Mouse (Mus musculus): ENCODE results near the gene Pmm1. TPM values are rescaled to one million over a fixed set of nuclear protein-coding genes. Genes with fewer than 3 reads are reported as not detected.

Gene Pmm1
- polyA plus RNA-seq, 1 experiment, result 104 TPM

DNA sequence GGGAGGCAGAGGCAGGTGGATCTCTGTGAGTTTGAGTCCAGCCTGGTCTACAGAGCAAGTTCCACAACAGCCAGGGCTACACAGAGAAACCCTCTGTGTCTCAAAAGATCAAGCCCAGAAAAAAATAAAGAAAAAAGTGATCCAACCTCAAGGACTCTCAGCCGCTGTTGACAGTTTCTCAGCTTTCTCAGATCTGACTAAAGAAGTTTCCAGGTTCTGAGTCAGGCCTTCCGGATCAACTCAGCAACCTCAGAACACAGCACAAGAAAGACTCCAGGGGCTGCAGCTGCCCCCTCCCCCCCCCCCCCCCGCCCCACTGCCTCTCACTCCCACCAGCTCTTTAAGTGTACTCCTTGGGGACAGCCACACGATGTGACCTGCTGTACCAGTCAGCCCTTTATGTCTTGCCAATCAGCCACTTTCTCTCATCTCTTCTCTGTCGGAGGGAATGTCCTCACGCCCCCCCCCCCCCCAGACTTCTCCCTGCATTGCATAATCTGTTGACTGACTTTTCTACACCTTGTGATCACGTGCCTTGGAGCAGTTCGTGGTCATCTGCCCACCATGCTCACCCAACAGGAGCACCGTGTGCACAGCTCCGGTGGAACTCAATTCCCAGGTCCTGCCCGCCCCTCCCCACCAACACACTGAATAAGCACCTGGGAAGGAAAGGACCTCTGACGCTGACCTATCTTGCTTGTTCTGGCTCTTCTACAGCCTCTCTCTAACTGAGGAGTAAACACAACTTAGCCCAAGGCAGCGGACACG, 5.5 kb upstream of the Pmm1 start:
- H3K27me3 ChIP-seq (ENCODE audit: control insufficient read depth, insufficient read depth, insufficient read length), result no peaks in the 10 kb centered on the region
- TF ChIP-seq TCF12 (IDR thresholded peaks at IDR 0.05; ENCODE audit: insufficient read depth, poor library complexity, severe bottlenecking), result no peak
- TF ChIP-seq USF1 (IDR thresholded peaks at IDR 0.05; ENCODE audit: low read depth), result no peak
- no peak for TF ChIP-seq CEBPB (IDR thresholded peaks at IDR 0.05; ENCODE audit: insufficient read depth, poor library complexity, severe bottlenecking)
- no peak for TF ChIP-seq MYOD1 (IDR thresholded peaks at IDR 0.05; ENCODE audit: control insufficient read depth in 1 of 3, insufficient read length in 2 of 3, low read depth in 2 of 3)
- H3ac ChIP-seq (ENCODE audit: control insufficient read depth, insufficient read length), result no peak overlapping the region
- H3K4me3 ChIP-seq, result no peak overlapping the region
- no peaks in the 10 kb centered on the region for H3K36me3 ChIP-seq (ENCODE audit: control insufficient read depth, insufficient read depth)
- no peaks in the 10 kb centered on the region for H3K79me2 ChIP-seq (ENCODE audit: control insufficient read depth, insufficient read depth)
- H3K4me2 ChIP-seq (ENCODE audit: low read depth), result no peak overlapping the region

DNA sequence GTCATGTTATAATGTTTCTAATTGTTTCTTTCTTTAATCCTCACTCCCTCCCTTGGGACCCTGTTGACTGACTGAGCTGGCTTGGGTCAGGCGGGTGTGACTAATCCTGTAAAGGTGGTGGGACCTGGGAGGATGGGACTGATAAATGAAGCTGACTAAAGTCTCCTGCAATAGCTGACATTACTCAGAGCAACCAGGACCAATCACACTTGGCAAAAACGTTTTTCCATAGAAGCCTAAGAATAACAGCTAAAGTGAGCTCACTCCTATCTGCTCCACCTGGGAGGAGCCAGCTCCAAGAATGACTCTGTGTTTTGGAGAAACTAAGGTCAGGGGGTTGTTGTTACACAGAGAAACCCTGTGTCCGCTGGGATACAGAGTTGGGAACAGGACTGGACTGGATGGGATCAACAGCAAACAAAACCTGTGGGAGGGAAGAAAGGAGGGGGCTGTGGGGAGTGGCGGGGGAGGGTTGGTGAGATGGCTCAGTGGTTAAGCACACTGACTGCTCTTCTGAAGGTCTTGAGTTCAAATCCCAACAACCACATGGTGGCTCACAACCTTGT, 4.3 kb upstream of the Pmm1 start:
- H3K36me3 ChIP-seq (ENCODE audit: control insufficient read depth, insufficient read depth), result no peaks in the 10 kb centered on the region
- H3K79me2 ChIP-seq (ENCODE audit: control insufficient read depth, insufficient read depth), result no peaks in the 10 kb centered on the region
- TF ChIP-seq MYOD1 (IDR thresholded peaks at IDR 0.05; ENCODE audit: control insufficient read depth in 1 of 3, insufficient read length in 2 of 3, low read depth in 2 of 3) (no peak), MYOG (IDR thresholded peaks at IDR 0.05; ENCODE audit: control insufficient read depth in 1 of 3, insufficient read depth in 1 of 3, insufficient read length in 2 of 3, low read depth in 2 of 3) (no peak), CEBPB (IDR thresholded peaks at IDR 0.05; ENCODE audit: insufficient read depth, poor library complexity, severe bottlenecking) (peak; percentile 91), SRF (IDR thresholded peaks at IDR 0.05; ENCODE audit: control insufficient read depth, insufficient read length, low read depth) (no peak), USF1 (IDR thresholded peaks at IDR 0.05; ENCODE audit: low read depth) (no peak), TCF12 (IDR thresholded peaks at IDR 0.05; ENCODE audit: insufficient read depth, poor library complexity, severe bottlenecking) (no peak), REST (IDR thresholded peaks at IDR 0.05; ENCODE audit: insufficient read depth, insufficient read length) (no peak), MAX (IDR thresholded peaks at IDR 0.05; ENCODE audit: low read depth) (no peak), TCF3 (IDR thresholded peaks at IDR 0.05; ENCODE audit: insufficient read length, low read depth) (no peak)
- no peak overlapping the region for H3K4me3 ChIP-seq
- H3ac ChIP-seq (ENCODE audit: control insufficient read depth, insufficient read length), result no peak overlapping the region
- H3K27me3 ChIP-seq (ENCODE audit: control insufficient read depth, insufficient read depth, insufficient read length), result no peaks in the 10 kb centered on the region
- H3K4me2 ChIP-seq (ENCODE audit: low read depth), result peak overlapping the region; percentile 26

DNA sequence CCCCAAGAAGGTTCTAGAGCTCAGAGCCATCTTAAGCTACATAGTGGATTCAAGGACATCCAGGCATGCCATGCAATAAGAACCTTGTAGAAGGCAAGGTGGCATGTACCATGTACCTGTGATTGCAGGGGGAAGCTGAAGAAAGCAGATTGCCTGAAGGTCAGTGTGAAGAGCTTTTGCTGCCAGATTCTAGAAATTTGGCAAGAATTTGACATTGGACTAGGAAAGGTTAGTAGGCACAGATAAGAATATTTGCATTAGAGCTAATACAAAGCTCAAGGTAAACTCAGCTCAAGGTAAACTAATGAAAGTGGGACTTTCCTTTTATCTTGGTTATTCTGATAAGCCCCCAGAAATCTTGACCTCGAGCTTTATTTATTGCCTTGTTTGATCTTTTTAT, 3.5 kb upstream of the Pmm1 start:
- Histone ChIP-seq H3K27me3 (ENCODE audit: control insufficient read depth, insufficient read depth, insufficient read length) (no peaks in the 10 kb centered on the region), H3K36me3 (ENCODE audit: control insufficient read depth, insufficient read depth) (no peaks in the 10 kb centered on the region), H3K79me2 (ENCODE audit: control insufficient read depth, insufficient read depth) (no peaks in the 10 kb centered on the region), H3ac (ENCODE audit: control insufficient read depth, insufficient read length) (no peak overlapping the region), H3K4me2 (ENCODE audit: low read depth) (no peak overlapping the region), H3K4me3 (no peak overlapping the region)
- TF ChIP-seq MYOG (IDR thresholded peaks at IDR 0.05; ENCODE audit: control insufficient read depth in 1 of 3, insufficient read depth in 1 of 3, insufficient read length in 2 of 3, low read depth in 2 of 3) (no peak), TCF3 (IDR thresholded peaks at IDR 0.05; ENCODE audit: insufficient read length, low read depth) (no peak), USF1 (IDR thresholded peaks at IDR 0.05; ENCODE audit: low read depth) (no peak), TCF12 (IDR thresholded peaks at IDR 0.05; ENCODE audit: insufficient read depth, poor library complexity, severe bottlenecking) (no peak), MAX (IDR thresholded peaks at IDR 0.05; ENCODE audit: low read depth) (no peak), POLR2A (IDR thresholded peaks at IDR 0.05; ENCODE audit: insufficient read length, low read depth) (no peak)

DNA sequence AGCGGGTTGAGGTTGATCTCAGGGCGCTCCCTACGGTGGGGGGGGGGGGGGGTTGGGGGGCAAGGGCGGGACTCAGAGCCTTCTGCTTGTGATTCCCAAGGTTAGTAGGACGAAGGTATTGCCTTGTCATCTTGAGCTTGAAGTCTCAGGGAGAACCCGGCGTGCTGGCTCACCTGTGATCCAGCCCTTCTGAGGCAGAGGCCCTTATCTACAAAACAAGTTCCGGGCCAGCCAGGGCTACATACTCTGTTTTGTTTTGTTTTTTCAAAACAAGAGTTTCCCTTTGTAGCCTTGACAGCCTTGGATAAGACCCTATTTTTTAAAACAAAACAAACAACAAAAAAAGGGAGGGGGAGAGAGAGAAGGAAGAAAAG, 335 bp upstream of the Pmm1 start:
- Histone ChIP-seq H3K79me2 (ENCODE audit: control insufficient read depth, insufficient read depth) (no peaks in the 10 kb centered on the region), H3K4me3 (peak overlapping the region; percentile 37), H3ac (ENCODE audit: control insufficient read depth, insufficient read length) (peak overlapping the region; percentile 35), H3K27me3 (ENCODE audit: control insufficient read depth, insufficient read depth, insufficient read length) (no peaks in the 10 kb centered on the region), H3K36me3 (ENCODE audit: control insufficient read depth, insufficient read depth) (peaks cover 5% of the 10 kb centered on the region), H3K4me2 (ENCODE audit: low read depth) (peak overlapping the region; percentile 64)
- TF ChIP-seq MYOG (IDR thresholded peaks at IDR 0.05; ENCODE audit: control insufficient read depth in 1 of 3, insufficient read depth in 1 of 3, insufficient read length in 2 of 3, low read depth in 2 of 3) (no peak), CEBPB (IDR thresholded peaks at IDR 0.05; ENCODE audit: insufficient read depth, poor library complexity, severe bottlenecking) (no peak), SRF (IDR thresholded peaks at IDR 0.05; ENCODE audit: control insufficient read depth, insufficient read length, low read depth) (no peak)

DNA sequence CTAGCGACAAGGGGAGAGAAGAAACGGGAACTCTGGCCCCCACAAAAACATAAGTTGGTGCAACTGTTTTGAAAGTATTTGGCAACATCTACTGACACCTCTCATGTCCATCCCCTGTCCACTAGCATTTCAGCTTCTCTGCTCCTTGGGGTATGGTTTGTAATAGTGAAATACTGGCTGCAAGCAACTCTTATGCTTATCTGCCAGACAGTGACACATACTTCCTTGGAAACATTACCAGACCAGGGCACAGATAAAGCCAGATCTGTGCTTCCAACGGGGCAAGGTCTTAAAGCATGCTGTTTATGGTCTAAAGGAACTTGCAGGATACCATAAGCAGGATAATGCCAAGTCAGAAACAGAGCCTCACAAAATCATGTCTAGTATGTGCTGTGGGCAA, 1.8 kb downstream of the Pmm1 start:
- no peaks in the 10 kb centered on the region for H3K27me3 ChIP-seq (ENCODE audit: control insufficient read depth, insufficient read depth, insufficient read length)
- H3K79me2 ChIP-seq (ENCODE audit: control insufficient read depth, insufficient read depth), result no peaks in the 10 kb centered on the region
- H3K4me2 ChIP-seq (ENCODE audit: low read depth), result peak overlapping the region; percentile 30
- no peak overlapping the region for H3K4me3 ChIP-seq
- TF ChIP-seq E2F4 (IDR thresholded peaks at IDR 0.05; ENCODE audit: insufficient read depth) (no peak), TCF3 (IDR thresholded peaks at IDR 0.05; ENCODE audit: insufficient read length, low read depth) (no peak), TCF12 (IDR thresholded peaks at IDR 0.05; ENCODE audit: insufficient read depth, poor library complexity, severe bottlenecking) (no peak), USF1 (IDR thresholded peaks at IDR 0.05; ENCODE audit: low read depth) (no peak), CEBPB (IDR thresholded peaks at IDR 0.05; ENCODE audit: insufficient read depth, poor library complexity, severe bottlenecking) (no peak), MAX (IDR thresholded peaks at IDR 0.05; ENCODE audit: low read depth) (no peak), REST (IDR thresholded peaks at IDR 0.05; ENCODE audit: insufficient read depth, insufficient read length) (no peak), MYOG (IDR thresholded peaks at IDR 0.05; ENCODE audit: control insufficient read depth in 1 of 3, insufficient read depth in 1 of 3, insufficient read length in 2 of 3, low read depth in 2 of 3) (no peak), MYOD1 (IDR thresholded peaks at IDR 0.05; ENCODE audit: control insufficient read depth in 1 of 3, insufficient read length in 2 of 3, low read depth in 2 of 3) (no peak), SRF (IDR thresholded peaks at IDR 0.05; ENCODE audit: control insufficient read depth, insufficient read length, low read depth) (no peak), POLR2AphosphoS2 (IDR thresholded peaks at IDR 0.05; ENCODE audit: insufficient read length, low read depth) (no peak), POLR2A (IDR thresholded peaks at IDR 0.05; ENCODE audit: insufficient read length, low read depth) (no peak)
- H3ac ChIP-seq (ENCODE audit: control insufficient read depth, insufficient read length), result no peak overlapping the region
- H3K36me3 ChIP-seq (ENCODE audit: control insufficient read depth, insufficient read depth), result peaks cover 16% of the 10 kb centered on the region

All from myocyte (in vitro differentiated cells).